Mouse (Mus musculus) olfactory bulb, adult 2 months (tissue): ENCODE measurements around the gene Sdf4.

ENCODE experiments used
- CTCF ChIP-seq: fragments of 200-500 bp; IDR thresholded peaks from 2 replicates; pipeline ENCODE4 v1.5.1; 2012; ENCODE audit warnings: low read depth, mild to moderate bottlenecking, low read length, moderate library complexity; ENCODE audit not compliant: insufficient read depth
- POLR2A ChIP-seq: fragments of 200-500 bp; IDR thresholded peaks from 2 replicates; pipeline ENCODE4 v1.6.1; 2012; ENCODE audit warnings: mild to moderate bottlenecking, low read depth, low read length, moderate library complexity; ENCODE audit not compliant: insufficient read depth

GRCm38 (mm10) chr4:155993606-155994005 lies 934 bp downstream of the Sdf4 start:
- TF ChIP-seq CTCF (no peak), POLR2A (no peak)
